Mouse (Mus musculus): ENCODE measurements around the gene Ccl26.

DNA sequence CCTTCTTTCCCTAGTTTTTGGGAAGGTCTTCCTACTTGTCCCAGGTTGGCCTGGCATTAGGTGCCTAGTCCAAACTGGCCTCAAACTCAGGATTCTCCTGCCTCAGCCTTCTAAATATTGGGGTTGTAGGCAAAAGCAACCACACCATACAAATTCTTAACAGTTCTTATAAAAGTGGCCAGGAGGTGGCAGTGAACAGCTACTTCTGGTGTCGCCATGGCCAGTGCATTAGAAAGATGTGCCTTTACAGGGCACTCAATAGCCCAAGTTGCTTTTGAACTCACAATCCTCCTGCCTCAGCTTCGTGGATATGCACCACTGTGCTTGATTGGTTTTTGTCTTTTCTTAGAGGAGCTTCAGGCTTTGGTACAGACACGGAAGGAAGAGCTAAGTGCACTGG is 12.5 kb downstream of the Ccl26 start:
- no peak for TF ChIP-seq EP300 (IDR thresholded peaks at IDR 0.05; ENCODE audit: low read depth)
- peak; percentile 49 for TF ChIP-seq CTCF (IDR thresholded peaks at IDR 0.05; ENCODE audit: low read depth)

All from liver, embryonic 14.5 days (tissue).